Mouse (Mus musculus): ENCODE results near the gene Rac1. TPM values are rescaled to one million over a fixed set of nuclear protein-coding genes. Genes with fewer than 3 reads are reported as not detected.
A peak's percentile ranks its signal among the peaks of the same experiment; 100 is the strongest.

Gene Rac1
- total RNA-seq, 1 experiment from 2014 or later, result 113 TPM

DNA sequence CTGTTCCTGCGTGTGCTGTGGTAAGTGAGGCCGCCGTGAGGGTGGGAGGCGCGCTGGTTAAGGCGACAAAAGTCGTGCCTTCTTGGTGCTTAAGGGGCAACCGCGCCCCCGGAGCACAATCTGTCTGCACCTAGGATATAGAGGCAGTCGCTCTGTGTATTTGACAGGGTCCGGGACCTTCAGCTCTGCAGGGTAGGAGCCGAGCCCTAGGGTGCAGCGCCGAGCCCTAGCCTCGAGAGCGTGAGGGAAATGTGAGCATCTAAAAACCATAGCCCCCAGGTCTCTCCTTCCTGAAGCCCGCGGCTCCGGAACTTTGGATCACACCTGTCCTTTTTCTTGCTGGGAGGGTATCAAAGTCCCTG lies 63.1 kb downstream of the Rac1 start:
- ATAC-seq (replicated peaks; ENCODE audit: low read depth, poor library complexity, severe bottlenecking), result peak; percentile 33

DNA sequence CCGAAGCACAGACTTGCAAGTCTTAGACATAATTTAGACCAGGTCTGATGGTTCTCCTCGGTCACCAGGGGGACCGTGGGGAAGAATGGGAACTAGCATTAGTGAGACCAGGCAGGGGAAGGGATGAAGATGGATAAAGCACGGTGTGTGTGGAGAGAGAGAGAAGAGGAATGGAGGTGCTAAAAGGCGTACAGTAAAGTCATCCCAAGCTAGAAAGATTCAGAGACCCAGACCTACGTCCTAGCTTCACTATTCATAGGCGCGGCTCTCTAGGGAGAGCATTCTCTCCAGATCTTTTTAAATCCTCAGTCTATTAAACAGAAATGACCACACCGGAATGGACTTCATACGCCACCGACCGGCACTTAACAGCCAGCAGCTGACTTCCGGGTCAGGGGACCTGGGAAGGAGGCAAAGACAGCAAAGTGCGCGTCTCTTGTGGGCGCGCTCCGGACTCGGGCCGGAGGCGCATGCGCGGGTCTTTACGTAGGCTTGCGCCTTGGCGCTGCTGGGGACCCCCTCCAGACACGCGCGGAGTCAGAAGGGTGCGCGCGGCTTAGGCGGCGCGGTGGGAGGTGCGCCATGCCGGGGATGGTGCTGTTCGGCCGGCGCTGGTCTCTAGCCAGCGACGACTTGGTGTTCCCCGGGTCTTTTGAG lies 63.6 kb downstream of the Rac1 start, which contains the start of gene Daglb:
Gene Daglb, plus strand, starts transcription at position 485 of the 657 bp plus-strand sequence.
- peak; percentile 89 for ATAC-seq (replicated peaks; ENCODE audit: low read depth, poor library complexity, severe bottlenecking)

DNA sequence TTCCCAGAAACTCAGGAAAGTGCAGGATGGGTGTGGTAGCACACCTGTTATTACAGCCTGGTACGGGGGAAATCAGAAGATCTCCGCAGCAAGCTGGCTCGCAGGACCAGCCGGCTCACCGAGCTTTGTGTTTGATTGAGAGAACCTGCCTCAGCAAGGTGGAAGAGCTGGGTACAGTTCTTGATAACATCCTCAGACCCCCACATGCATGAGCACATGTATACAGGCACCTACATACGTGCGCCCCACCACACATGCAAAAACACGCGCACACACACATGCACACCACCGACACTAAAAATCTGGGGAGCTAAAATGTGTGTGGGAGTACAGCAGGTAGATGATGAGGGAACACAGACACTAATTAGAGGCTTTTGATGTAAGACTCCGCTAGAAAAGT lies 64.2 kb downstream of the Rac1 start:
- no peak for ATAC-seq (replicated peaks; ENCODE audit: low read depth, poor library complexity, severe bottlenecking)

Other genes starting within 250 kb of the Rac1 start
- not detected in 2 replicates for gene Zfp853, start 234.4 kb downstream of the Rac1 start, total RNA-seq (2017)
- 13.7 and 22.0 TPM in 2 replicates for gene E130309D02Rik, start 212.7 kb downstream of the Rac1 start, total RNA-seq (2017)
- 35.8 and 36.3 TPM in 2 replicates for gene Zdhhc4, start 198.8 kb downstream of the Rac1 start, total RNA-seq (2017)
- not detected in 2 replicates for gene Grid2ip, start 170.7 kb downstream of the Rac1 start, total RNA-seq (2017)
- 75.4 and 96.4 TPM in 2 replicates for gene Kdelr2, start 124.2 kb downstream of the Rac1 start, total RNA-seq (2017)
- gene Daglb, start 63.5 kb downstream of the Rac1 start, total RNA-seq (2017), result 6.8 and 7.4 TPM in 2 replicates
- 33.3 and 36.0 TPM in 2 replicates for gene Cyth3, start 94.4 kb upstream of the Rac1 start, total RNA-seq (2017)
- 12.7 and 27.7 TPM in 2 replicates for gene Usp42, start 204.2 kb upstream of the Rac1 start, total RNA-seq (2017)

Data from common myeloid progenitor, adult 5-6 weeks (primary cell).